Mouse (Mus musculus) spleen, adult 12 weeks (tissue): ENCODE data around the gene Pla2g4a.

Source experiments
- DNase-seq: peaks from one replicate; pipeline ENCODE4 v3.0.0; 2022; ENCODE audit warnings: low spot score

Pla2g4a gene

DNA sequence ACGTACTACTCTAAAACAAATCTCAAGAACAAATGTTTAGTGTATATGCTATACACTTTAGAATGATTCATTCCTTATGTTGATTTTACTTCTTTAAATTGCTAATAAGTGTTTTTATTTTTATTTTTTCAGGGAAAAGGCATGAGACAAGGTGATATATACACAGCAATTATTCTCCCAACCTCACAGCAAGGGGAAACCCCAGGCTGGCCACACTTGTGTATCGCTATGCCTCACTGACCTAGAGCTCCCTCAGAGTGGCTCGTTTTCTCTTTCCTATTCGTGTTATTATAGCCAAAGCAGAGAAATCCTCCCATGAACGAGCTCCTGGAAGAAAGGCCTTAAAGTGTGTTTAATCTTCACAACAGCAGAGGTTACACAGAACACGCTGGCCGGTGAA, 106.2 kb downstream of the Pla2g4a start:
- no peak for DNase-seq

DNA sequence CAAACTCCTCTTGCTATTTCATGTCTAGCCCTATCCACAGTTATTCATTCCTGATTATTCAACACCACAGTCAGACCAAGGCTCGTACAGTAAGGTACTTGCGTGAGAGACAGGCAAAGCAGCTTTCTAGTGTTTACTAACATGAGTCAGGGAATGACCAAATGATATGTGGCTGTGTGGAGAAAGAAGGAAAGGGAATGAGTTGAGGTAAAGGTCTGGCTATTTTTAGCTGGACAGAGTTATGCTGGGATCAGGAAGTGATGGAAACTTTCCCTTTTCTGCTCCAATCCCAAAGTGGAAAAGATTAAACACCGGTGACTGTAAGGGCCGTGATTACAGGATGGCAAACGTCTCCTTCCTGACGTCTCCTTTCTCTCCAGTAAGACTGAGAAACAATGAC, 114.4 kb downstream of the Pla2g4a start:
- DNase-seq: no peak

DNA sequence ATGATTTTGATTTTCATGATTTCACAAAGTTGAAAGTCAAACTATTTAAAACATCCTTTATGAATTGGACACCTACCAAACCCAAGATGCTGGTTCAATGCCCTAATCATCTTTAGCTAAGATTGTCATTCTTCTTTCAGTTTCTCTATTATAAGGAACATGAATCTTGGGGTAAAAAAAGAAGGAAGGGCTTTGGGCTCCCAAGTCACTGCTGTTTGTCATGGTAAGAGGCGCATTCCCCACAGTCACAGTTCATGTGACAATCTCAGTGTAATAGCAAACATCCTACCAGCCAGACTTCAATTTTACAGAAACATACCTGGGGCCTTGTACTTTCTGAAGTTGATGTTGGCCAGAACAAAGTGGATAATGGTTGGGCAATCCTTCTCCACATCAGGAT, 119.2 kb downstream of the Pla2g4a start:
- no peak for DNase-seq

DNA sequence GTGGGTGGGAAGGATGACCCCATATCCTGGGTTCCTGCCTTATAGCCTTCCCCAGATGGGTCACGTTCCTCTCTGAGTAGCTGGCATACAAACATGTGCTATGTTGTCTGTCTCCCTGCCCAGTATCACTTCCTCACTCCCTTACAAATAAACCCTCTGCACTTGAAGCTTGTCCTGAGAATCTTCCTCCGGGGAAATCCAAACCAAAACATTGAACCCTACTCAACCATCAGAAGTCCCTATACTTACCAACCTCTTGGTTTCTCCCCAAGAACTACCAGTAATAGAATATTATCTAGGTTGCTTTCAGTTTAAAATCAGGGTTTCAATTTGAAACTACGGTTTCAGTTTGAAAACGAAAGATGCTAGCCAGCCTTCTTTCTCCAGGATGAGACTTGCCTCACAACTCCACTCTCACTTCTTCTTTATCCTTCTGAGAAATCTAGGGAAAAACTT, 120.1 kb downstream of the Pla2g4a start:
- DNase-seq: no peak

DNA sequence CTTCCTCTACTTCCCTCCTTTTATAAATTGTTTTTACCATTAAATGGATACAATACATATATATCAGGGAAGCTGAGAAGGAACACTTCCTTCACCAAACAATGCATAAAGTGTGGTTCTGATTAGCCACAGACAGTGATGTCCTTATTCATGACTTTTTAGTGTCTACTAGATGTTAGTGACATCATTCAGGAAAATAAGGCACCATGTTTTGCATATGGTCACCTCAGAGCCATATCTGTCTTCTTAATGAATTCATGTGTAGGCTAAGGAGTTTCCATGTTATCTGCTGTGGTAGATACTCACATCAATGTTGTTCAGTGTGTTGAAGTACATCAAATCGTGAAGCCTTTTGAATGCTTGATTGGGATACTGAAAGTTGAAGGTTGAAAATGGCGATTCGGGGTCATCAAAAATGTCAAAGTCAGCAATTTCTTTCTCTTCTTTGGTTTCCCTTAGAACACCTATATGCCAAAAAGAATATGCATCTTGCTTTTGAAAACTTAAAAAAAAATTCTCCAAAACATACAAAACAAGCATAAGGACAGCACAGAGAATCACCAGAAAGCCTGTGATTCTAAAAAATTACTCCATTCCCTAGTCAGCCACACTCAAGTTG, 120.7 kb downstream of the Pla2g4a start:
- DNase-seq: no peak

DNA sequence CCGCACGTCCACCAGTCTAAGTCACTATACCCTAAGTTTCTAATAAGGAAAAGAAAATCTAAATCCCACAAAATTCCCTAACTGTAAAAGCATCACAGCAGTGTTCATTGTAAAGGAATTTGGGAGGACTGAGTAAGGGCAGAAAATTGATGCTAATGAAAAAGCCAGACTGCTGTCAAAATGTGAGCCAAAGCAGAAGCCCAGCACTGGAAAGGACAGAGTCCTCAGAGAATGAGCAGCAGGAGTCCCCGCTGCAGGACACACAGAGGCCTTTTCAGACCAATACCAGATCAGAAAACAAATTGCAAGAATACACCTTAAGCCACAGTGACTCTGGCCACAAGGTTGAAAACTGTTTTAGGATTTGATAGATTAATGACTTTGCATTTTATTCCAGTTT, 124.6 kb downstream of the Pla2g4a start:
- no peak for DNase-seq

DNA sequence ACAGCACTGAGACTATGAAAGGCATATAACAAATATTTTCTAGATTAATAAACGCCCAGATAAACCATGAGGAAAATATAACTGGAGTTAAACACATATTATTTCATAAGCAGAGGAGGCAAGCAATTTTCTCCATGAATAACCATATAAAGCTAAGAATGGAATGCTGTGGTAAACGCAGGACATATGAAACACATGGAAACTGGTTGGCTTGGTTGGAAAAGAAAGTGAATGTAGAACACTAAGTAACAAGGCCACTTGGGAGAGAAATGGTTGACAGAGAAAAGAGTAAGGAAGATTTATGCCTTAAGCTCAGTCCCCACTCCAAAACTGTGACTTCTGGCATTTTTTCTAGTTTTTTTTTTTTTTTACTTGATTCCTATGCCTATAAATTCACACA, 127.2 kb downstream of the Pla2g4a start:
- DNase-seq: no peak

DNA sequence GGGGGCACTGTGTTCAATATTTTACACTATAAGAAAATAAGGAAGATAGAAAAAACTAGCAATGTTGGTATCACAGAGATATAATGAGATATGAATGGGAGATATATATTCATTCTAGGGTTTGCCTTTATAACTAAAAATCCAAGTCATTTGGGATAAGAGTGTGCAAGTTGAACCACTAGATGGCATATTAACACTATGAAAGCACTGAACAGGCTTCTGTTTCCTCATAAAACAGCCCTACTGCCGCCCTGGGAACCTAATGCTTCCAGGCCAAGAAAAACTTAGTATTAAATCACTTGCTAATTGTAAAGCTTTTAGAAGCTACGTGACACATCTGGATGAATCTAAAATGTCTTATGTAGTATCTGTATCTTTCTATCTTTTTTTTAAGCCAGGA, 128.1 kb downstream of the Pla2g4a start:
- DNase-seq: no peak

DNA sequence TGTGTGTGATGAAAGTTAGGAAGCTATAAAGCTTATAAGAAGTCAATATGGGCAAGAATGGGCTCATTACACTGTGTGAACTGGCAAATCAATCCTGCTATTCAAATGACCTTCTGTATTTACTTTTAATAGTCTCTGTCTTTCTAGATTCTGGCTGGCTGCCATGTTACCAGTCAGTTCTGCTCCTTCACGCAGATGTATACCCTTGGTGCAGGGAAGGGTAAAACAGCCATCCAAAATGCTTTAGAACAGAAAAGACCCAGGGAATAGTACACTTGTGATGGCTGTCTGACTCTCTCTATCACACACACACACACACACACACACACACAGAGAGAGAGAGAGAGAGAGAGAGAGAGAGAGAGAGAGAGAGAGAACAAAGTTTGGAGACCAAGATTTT, 128.6 kb downstream of the Pla2g4a start:
- no peak for DNase-seq

DNA sequence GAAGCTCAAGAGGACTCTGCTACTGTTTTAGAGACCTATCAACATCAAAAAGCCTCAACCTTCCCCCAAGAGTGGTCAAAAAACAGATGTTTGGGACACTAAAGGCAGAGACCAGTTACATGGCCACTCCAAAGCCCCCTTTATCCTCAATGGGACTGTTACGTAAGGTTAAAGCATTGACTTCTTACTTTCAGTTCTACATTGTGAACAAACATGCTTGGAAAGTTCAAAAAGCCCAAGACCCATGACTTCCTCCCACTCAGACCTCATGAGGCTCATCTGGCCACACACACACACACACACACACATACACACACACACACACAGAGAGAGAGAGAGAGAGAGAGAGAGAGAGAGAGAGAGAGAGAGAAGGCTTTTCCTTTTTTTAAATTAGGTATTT, 130.0 kb downstream of the Pla2g4a start:
- DNase-seq: no peak

DNA sequence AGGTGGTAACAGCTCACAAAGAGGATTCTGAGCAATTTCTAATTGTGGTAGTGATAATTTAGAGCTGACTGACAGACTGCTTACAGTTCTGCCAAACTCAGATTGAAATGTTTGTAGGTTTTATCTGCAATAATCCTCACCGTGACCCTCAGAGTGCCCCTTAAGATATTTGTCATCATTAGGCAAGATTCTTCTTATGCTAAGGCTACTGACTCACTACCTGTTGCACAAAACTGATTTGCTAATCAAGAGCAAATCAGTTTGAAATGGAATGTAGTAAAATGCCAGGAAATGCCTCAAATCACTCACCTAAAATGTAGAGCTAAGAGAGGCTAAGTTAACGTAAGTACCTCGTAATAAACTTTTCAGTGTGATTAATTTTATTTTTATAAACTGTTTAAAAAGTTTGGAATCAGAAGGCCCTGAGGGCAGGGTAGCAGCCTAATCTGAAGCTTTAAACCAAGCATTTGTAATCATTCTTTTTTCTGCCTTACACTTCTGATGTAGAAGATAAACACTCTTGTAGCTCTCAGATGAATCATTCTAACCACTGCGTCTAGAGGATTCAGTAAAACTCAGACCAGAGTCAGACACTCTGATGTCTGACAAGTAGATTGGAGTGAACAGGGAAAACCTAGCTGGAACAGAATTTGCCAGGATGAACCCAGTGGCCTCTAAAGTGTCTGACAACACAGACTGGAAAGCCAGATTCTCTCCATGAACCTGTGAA, 147.3 kb downstream of the Pla2g4a start:
- DNase-seq: no peak

DNA sequence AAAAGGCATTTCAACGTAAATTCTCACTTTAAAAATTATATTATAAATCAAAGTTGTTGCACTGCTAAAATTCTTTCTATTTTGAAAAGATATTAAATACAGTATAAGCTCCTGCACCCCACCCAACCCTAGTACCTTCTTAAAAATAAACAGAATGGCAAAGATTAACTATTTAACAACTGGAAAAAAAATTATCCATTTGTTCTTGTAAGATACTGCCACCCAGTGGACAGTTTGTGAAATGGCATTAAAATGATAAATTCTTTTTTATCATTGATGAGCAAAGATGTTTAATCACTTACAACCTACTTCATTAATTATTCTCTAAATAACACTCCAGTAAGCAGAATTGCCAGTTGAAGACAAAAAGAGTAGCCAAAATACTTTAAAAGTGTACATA, 151.6 kb downstream of the Pla2g4a start:
- no peak for DNase-seq
